Mouse (Mus musculus) liver, postnatal 0 days (tissue): Measurements from ENCODE around the gene Ube4b. TPM values are rescaled to one million over a fixed set of nuclear protein-coding genes. Genes with fewer than 3 reads are reported as not detected.

ENCODE experiments used
- ATAC-seq: fragments of 200-750 bp; cut with Nextera tagmentation; 2 replicates; pipeline ENCODE4 v1.8.0; 2017; ENCODE audit warnings: mild to moderate bottlenecking, moderate library complexity
- DNase-seq: peaks from one replicate; pipeline ENCODE4 v3.0.0-alpha.2; 2016
- H3K27ac ChIP-seq: fragments of 300-500 bp; sonication (generic); 2 replicates; pipeline ENCODE4 v1.5.1; 2014; ENCODE audit warnings: antibody characterized with exemption, moderate library complexity, mild to moderate bottlenecking, low read depth
- H3K27me3 ChIP-seq: fragments of 300-500 bp; sonication (generic); 2 replicates; pipeline ENCODE4 v1.6.1; 2014; ENCODE audit warnings: low read length, control low read depth, mixed read lengths; ENCODE audit not compliant: insufficient read depth
- H3K36me3 ChIP-seq: fragments of 300-500 bp; sonication (generic); replicated peaks from 2 replicates; pipeline ENCODE4 v1.6.1; 2014; ENCODE audit warnings: mild to moderate bottlenecking, control low read depth, low read length, moderate library complexity, mixed read lengths; ENCODE audit not compliant: insufficient read depth
- H3K4me1 ChIP-seq: fragments of 300-500 bp; sonication (generic); 2 replicates; pipeline ENCODE4 v1.6.1; 2014; ENCODE audit warnings: antibody characterized with exemption, mild to moderate bottlenecking, control low read depth; ENCODE audit not compliant: insufficient read depth
- H3K4me2 ChIP-seq: fragments of 300-500 bp; sonication (generic); 2 replicates; pipeline ENCODE4 v1.6.1; 2014; ENCODE audit warnings: low read depth, mild to moderate bottlenecking, low read length, moderate library complexity, mixed read lengths
- H3K4me3 ChIP-seq: fragments of 300-500 bp; sonication (generic); 2 replicates; pipeline ENCODE4 v1.5.1; 2014; ENCODE audit warnings: low read depth, low read length
- H3K9ac ChIP-seq: fragments of 300-500 bp; sonication (generic); replicated peaks from 2 replicates; pipeline ENCODE4 v1.6.1; 2014; ENCODE audit warnings: mild to moderate bottlenecking, moderate library complexity
- H3K9me3 ChIP-seq: fragments of 300-500 bp; sonication (generic); 2 replicates; pipeline ENCODE4 v1.6.1; 2016; ENCODE audit warnings: mild to moderate bottlenecking, control low read depth, low read length, mixed read lengths
- CTCF ChIP-seq: sonication (generic); IDR thresholded peaks from 2 replicates; pipeline ENCODE4 v1.5.1; 2016; ENCODE audit warnings: antibody characterized with exemption, low read depth
- EP300 ChIP-seq: IDR thresholded peaks from 2 replicates; pipeline ENCODE4 v1.6.1; 2016; ENCODE audit warnings: antibody characterized with exemption, low read depth, mild to moderate bottlenecking
- WGBS: fragments of 180-500 bp; shearing (Covaris S2); extraction: QIAGEN DNeasy Blood & Tissue Kit; methylation state at CpG from one replicate; pipeline ENCODE4 v1.1.7; 2014; ENCODE audit not compliant: insufficient replicate concordance; 5-methylcytosine and 5-hydroxymethylcytosine counted together
- polyA plus RNA-seq: library from polyadenylated mRNA; unstranded; fragments of >200 nt; fragmentation: Nextera tagmentation; extraction: Ambion mirVana; gene quantifications from 2 replicates; pipeline ENCODE4 v1.2.1, GENCODE M21; 2015

Gene Ube4b
- polyA plus RNA-seq, 1 experiment from 2014 or later, result 11.9 TPM

GRCm38 (mm10) chr4:149395581-149395980, 31.0 kb downstream of the Ube4b start:
- WGBS, result 82% methylated on average over 6 of the region's 6 CpGs
- H3K4me2 ChIP-seq, result no peak overlapping the region
- H3K27ac ChIP-seq, result no peak overlapping the region
- H3K9ac ChIP-seq, result no peak overlapping the region
- no peaks in the 10 kb centered on the region for H3K9me3 ChIP-seq
- H3K4me3 ChIP-seq, result no peak overlapping the region
- DNase-seq (no peak), ATAC-seq (no peak)
- TF ChIP-seq CTCF (no peak), EP300 (no peak)
- no peaks in the 10 kb centered on the region for H3K27me3 ChIP-seq
- peaks cover 14% of the 10 kb centered on the region for H3K36me3 ChIP-seq
- peaks cover 15% of the 10 kb centered on the region; the same call in 1 of the 2 replicates for H3K4me1 ChIP-seq

- no peaks in the 10 kb centered on the region for H3K9me3 ChIP-seq
- no peak overlapping the region for H3K9ac ChIP-seq
- H3K4me1 ChIP-seq, result peaks cover 10% of the 10 kb centered on the region; the same call in 1 of the 2 replicates
- no peak for DNase-seq
- peaks cover 14% of the 10 kb centered on the region for H3K36me3 ChIP-seq
- no peak for TF ChIP-seq EP300
- TF ChIP-seq CTCF, result no peak
- no peak overlapping the region for H3K27ac ChIP-seq
- H3K27me3 ChIP-seq, result no peaks in the 10 kb centered on the region
- 73% methylated on average over 4 of the region's 4 CpGs for WGBS
- H3K4me3 ChIP-seq, result no peak overlapping the region
- no peak for ATAC-seq
- H3K4me2 ChIP-seq, result no peak overlapping the region
These were observed 32.3 kb downstream of the Ube4b start for GRCm38 (mm10) chr4:149394292-149394691.

GRCm38 (mm10) chr4:149393311-149393995, 33.1 kb downstream of the Ube4b start:
- DNase-seq (peak; percentile 24), ATAC-seq (peak; percentile 69)
- 69% methylated on average over 12 of the region's 12 CpGs for WGBS
- Histone ChIP-seq H3K27ac (peak overlapping the region; percentile 29; the same call in 1 of the 2 replicates), H3K9ac (no peak overlapping the region), H3K4me3 (no peak overlapping the region), H3K36me3 (peaks cover 14% of the 10 kb centered on the region), H3K27me3 (no peaks in the 10 kb centered on the region), H3K4me1 (peaks cover 4% of the 10 kb centered on the region; the same call in 1 of the 2 replicates), H3K9me3 (no peaks in the 10 kb centered on the region), H3K4me2 (no peak overlapping the region)
- TF ChIP-seq EP300, result no peak
- TF ChIP-seq CTCF, result no peak

GRCm38 (mm10) chr4:149392359-149392758, 34.2 kb downstream of the Ube4b start:
- ATAC-seq (no peak), DNase-seq (no peak)
- WGBS, result 54% methylated on average over 4 of the region's 4 CpGs
- Histone ChIP-seq H3K4me3 (no peak overlapping the region), H3K27ac (no peak overlapping the region; the same call in 1 of the 2 replicates), H3K9ac (no peak overlapping the region), H3K9me3 (no peaks in the 10 kb centered on the region), H3K4me1 (no peaks in the 10 kb centered on the region), H3K4me2 (no peak overlapping the region), H3K27me3 (no peaks in the 10 kb centered on the region), H3K36me3 (peaks cover 9% of the 10 kb centered on the region)
- TF ChIP-seq EP300, result no peak
- no peak for TF ChIP-seq CTCF

- Histone ChIP-seq H3K4me2 (no peak overlapping the region), H3K9me3 (no peaks in the 10 kb centered on the region), H3K4me1 (no peaks in the 10 kb centered on the region), H3K9ac (no peak overlapping the region), H3K4me3 (no peak overlapping the region), H3K36me3 (peaks cover 59% of the 10 kb centered on the region), H3K27ac (no peak overlapping the region), H3K27me3 (no peaks in the 10 kb centered on the region)
- DNase-seq (no peak), ATAC-seq (no peak)
- TF ChIP-seq CTCF, result no peak
- no peak for TF ChIP-seq EP300
- 85% methylated on average over 7 of the region's 7 CpGs for WGBS
These were observed 45.5 kb downstream of the Ube4b start for GRCm38 (mm10) chr4:149381001-149381400.

- no peak for DNase-seq
- Histone ChIP-seq H3K27me3 (no peaks in the 10 kb centered on the region), H3K9me3 (no peaks in the 10 kb centered on the region), H3K27ac (no peak overlapping the region), H3K9ac (no peak overlapping the region), H3K4me1 (no peaks in the 10 kb centered on the region), H3K4me3 (no peak overlapping the region), H3K4me2 (no peak overlapping the region), H3K36me3 (peaks cover 53% of the 10 kb centered on the region)
- WGBS, result 90% methylated on average over 17 of the region's 17 CpGs
- ATAC-seq, result no peak
- TF ChIP-seq CTCF (no peak), EP300 (no peak)
These were observed 46.7 kb downstream of the Ube4b start for GRCm38 (mm10) chr4:149379881-149380280.
